Mouse (Mus musculus) heart, postnatal 25 days (tissue): ENCODE measurements around the gene Flt3l. TPM values are rescaled to one million over a fixed set of nuclear protein-coding genes. Genes with fewer than 3 reads are reported as not detected.

Source experiments
- DNase-seq: peaks from one replicate; pipeline ENCODE4 v3.0.0; 2022; ENCODE audit warnings: low spot score
- intact Hi-C: fragments of 180-260 bp; cut with DNase I; formaldehyde crosslinking; loops from one replicate; pipeline ENCODE4 v1.15.1; 2025
- microRNA-seq: library from miRNA; unstranded; fragments of <30 nt; microRNA quantifications from one replicate; pipeline ENCODE4 v1.2.0, GENCODE M21; 2022
- total RNA-seq, 2 experiments: library from RNA; stranded (reverse); gene quantifications; 2 replicates each; pipeline ENCODE4 v1.2.3; 2021

Gene Flt3l
- total RNA-seq, 2 experiments from 2014 or later = 5.3 to 15.0 TPM

DNA sequence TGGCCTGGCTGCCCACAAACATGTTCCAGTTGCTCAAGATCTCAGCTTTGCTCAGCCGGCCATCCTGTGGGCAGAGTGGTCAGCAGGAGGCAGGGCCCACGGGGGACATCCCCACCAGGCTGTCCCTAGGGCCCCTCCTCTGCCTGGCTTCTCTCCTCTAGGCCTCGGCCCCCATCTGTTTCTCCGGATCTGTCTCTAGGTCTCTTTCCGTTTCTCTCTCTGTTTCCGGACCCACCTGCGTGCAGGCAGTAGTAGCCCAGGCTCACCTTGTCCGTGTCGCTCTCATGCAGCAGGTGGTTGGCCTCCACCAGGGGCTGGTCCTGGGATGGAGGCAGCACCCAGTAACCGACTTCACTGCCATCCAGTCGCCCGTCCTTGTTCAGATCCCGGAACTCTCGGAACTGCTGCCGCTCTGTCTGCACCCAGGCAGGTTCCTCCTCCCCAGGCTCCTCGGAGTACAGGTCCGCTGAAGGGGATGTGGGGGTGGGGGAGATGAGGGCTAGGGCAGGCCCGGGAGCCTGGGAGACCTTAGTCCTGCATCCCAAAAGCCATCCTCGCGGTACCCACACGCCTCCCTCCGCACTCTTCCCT lies 52.8 kb downstream of the Flt3l start:
- no peak for DNase-seq

DNA sequence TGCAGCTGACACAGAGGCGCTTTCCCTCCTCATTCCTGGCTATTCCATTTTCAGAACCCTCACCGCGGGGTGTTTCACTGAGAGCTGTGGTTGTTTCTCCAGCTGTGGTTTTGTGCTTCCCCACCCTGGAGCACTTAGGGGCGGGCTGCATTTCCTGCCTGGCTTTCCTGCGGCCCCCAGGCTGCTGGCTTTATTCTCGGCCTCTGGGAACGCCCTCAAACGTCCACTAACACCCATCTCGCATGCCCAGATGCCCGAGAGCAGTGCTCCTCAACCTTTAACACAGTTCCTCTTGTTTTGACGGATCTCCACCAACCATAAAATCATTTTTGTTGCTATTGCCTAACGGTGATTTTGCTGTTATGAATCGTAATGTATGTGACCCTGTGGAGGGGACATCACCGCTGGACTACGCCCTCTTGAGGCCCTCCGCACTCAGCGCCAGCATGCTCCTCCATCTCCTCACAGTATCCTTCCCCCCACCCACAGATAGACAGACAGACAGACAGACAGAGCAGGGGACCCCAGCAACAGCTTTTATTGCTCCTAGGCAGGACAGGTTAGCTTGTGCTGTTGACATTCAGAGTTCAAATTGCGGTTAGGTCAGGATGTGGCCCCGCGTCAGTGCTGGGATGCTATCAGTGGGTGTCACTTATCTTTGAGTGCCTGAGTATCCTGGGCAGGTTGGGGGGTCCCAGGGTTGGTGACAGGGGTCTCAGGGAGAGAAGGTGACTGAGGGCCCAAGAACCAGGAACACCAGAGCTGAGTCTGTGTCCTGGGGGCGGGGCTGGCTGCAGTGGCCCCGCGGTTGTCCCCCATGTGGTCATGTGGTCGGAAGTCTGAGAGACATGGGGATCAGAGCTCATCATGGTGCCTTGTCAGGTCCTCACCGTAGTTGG lies 53.6 kb downstream of the Flt3l start:
- intact Hi-C loops = loop anchor here (2.0 kb wide), 1 partner anchor 20 kb away; the partner anchor contains the start of gene Fcgrt
- DNase-seq = peak; percentile 68

More for the DNA sequence above, 52.8 kb downstream of the Flt3l start:
- intact Hi-C loops = loop anchor here (2.0 kb wide), 1 partner anchor 19 kb away; the partner anchor contains the start of gene Fcgrt

DNA sequence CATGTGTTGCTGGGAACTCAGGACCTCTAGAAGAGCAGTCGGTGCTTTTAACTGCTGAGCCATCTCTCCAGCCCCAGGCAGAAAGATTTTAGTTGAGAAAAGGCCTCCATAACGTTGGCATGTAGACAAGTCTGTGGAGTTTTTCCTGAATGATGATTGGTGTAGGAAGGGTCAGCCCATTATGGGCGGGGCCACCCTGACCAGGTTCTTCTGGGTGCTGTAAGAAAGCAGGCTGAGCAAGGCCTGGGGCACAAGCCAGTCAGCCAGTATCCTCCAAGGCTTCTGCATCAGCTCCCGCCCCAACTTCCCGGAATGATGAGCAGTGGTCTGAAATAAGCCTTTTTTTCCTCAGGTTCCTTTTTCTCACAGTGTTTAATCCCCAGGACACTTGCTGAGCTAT lies 55.2 kb downstream of the Flt3l start:
- DNase-seq = no peak
- intact Hi-C loops = no loop called here

DNA sequence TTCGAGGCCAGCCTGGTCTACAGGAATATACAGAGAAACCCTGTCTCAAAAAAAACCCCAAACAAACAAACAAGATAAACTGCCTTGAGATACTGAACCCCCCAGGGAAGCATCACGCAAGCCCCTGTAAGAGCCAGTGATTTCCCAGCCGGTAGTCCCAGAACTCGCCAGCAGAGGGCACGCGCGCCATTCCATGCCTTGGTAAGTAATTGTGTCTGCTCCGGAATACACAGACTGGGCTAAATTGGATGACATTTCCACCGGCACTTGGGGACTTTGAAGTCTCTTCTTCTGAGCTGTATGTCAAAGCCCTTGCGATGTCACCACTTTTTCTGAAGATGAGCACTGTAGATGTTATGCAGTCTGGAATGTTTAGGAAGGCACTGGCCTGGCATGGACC lies 56.4 kb downstream of the Flt3l start:
- intact Hi-C loops = loop anchor here (2.0 to 10.0 kb wide), 2 partner anchors 117 to 225 kb away; no protein-coding TSS in a partner anchor
- peak; percentile 82 for DNase-seq

Small RNA genes lying within 50 kb of the gene (microRNA-seq; reads per million reads assigned to microRNA genes)
- gene Mir150 = 2,859 reads per million, percentile 88 among the genes with 10 or more reads in this experiment
- gene Mir5121 = 14.7 reads per million, percentile 31 among the genes with 10 or more reads in this experiment
- gene Mir7055 = not detected

Other genes starting within 250 kb of the Flt3l start
- gene Med25, start 243.7 kb downstream of the Flt3l start, total RNA-seq = 10 to 100 TPM; 66.7 to 73.9 TPM
- gene Fuz, start 240.4 kb downstream of the Flt3l start, total RNA-seq = 10 to 100 TPM; 12.9 to 15.0 TPM
- 10 to 100 TPM; 72.5 to 73.1 TPM for gene Ap2a1, start 206.9 kb downstream of the Flt3l start, total RNA-seq
- not detected for gene Tsks, start 193.2 kb downstream of the Flt3l start, total RNA-seq
- 1 to 10 TPM; 2.7 to 3.1 TPM for gene Cpt1c, start 161.6 kb downstream of the Flt3l start, total RNA-seq
- gene Prmt1, start 149.9 kb downstream of the Flt3l start, total RNA-seq = 100 to 1,000 TPM; 105 to 111 TPM
- gene Irf3, start 138.8 kb downstream of the Flt3l start, total RNA-seq = 10 to 100 TPM; 28.3 to 30.9 TPM
- 10 to 100 TPM; 10.2 to 11.2 TPM for gene Bcl2l12, start 137.7 kb downstream of the Flt3l start, total RNA-seq
- 10 to 100 TPM; 45.5 to 49.7 TPM for gene Scaf1, start 120.1 kb downstream of the Flt3l start, total RNA-seq
- gene Rras, start 118.5 kb downstream of the Flt3l start, total RNA-seq = 10 to 100 TPM; 48.9 to 56.6 TPM
- gene Prr12, start 83.6 kb downstream of the Flt3l start, total RNA-seq = 10 to 100 TPM; 23.2 to 27.7 TPM
- gene Nosip, start 74.0 kb downstream of the Flt3l start, total RNA-seq = 10 to 100 TPM; 25.7 to 27.8 TPM
- 1 to 10 TPM; 6.8 to 7.1 TPM for gene Prrg2, start 73.8 kb downstream of the Flt3l start, total RNA-seq
- 10 to 100 TPM; 28.1 to 32.4 TPM for gene Rcn3, start 44.2 kb downstream of the Flt3l start, total RNA-seq
- gene Fcgrt, start 32.6 kb downstream of the Flt3l start, total RNA-seq = 10 to 100 TPM; 66.1 to 71.7 TPM
- 100 to 1,000 TPM; 517 to 569 TPM for gene Rps11, start 12.0 kb downstream of the Flt3l start, total RNA-seq
- gene Rpl13a, start 7.7 kb downstream of the Flt3l start, total RNA-seq = 100 to 1,000 TPM; 613 to 620 TPM
- gene Gm45713, start 201 bp downstream of the Flt3l start, total RNA-seq = not detected
- 10 to 100 TPM; 29.7 to 30.9 TPM for gene Pih1d1, start 17.9 kb upstream of the Flt3l start, total RNA-seq
- 10 to 100 TPM; 23.5 to 37.6 TPM for gene Aldh16a1, start 18.2 kb upstream of the Flt3l start, total RNA-seq
- 10 to 100 TPM; 18.1 to 18.7 TPM for gene Slc17a7, start 27.5 kb upstream of the Flt3l start, total RNA-seq
- gene Gfy, start 43.1 kb upstream of the Flt3l start, total RNA-seq = not detected
- gene Pth2, start 44.6 kb upstream of the Flt3l start, total RNA-seq = not detected
- not detected for gene Ccdc155, start 68.5 kb upstream of the Flt3l start, total RNA-seq
- gene Dkkl1, start 75.7 kb upstream of the Flt3l start, total RNA-seq = not detected
- 10 to 100 TPM in 1 of 2 experiments, 1 to 10 TPM in 1; 7.0 to 12.0 TPM for gene Tead2, start 79.3 kb upstream of the Flt3l start, total RNA-seq
- 1 to 10 TPM; 2.9 to 3.2 TPM for gene Cd37, start 102.7 kb upstream of the Flt3l start, total RNA-seq
- not detected for gene Slc6a16, start 104.7 kb upstream of the Flt3l start, total RNA-seq
- not detected for gene Slc6a21, start 141.1 kb upstream of the Flt3l start, total RNA-seq
- gene Trpm4, start 197.3 kb upstream of the Flt3l start, total RNA-seq = 10 to 100 TPM; 23.5 to 25.0 TPM
- 100 to 1,000 TPM; 773 to 825 TPM for gene Hrc, start 198.9 kb upstream of the Flt3l start, total RNA-seq
- under 1 TPM; 0.18 to 0.25 TPM for gene Ppfia3, start 230.6 kb upstream of the Flt3l start, total RNA-seq
- 1 to 10 TPM; 1.8 to 2.0 TPM for gene Lin7b, start 234.2 kb upstream of the Flt3l start, total RNA-seq